Mouse (Mus musculus) cortical plate, adult 2 months (tissue): ENCODE measurements around the gene Nabp2. TPM values are rescaled to one million over a fixed set of nuclear protein-coding genes. Genes with fewer than 3 reads are reported as not detected.

Experiments
- H3K27ac ChIP-seq: fragments of 200-500 bp; 2 replicates; pipeline ENCODE4 v1.5.1; 2012; ENCODE audit warnings: low read length, control low read depth, inconsistent platforms; ENCODE audit not compliant: insufficient read depth
- H3K4me1 ChIP-seq: fragments of 200-500 bp; 2 replicates; pipeline ENCODE4 v1.6.1; 2011; ENCODE audit warnings: low read length; ENCODE audit not compliant: control insufficient read depth, insufficient read depth
- H3K4me3 ChIP-seq: fragments of 200-500 bp; 2 replicates; pipeline ENCODE4 v1.5.1; 2011; ENCODE audit warnings: mild to moderate bottlenecking, low read length, control low read depth; ENCODE audit not compliant: insufficient read depth
- CTCF ChIP-seq: fragments of 200-500 bp; IDR thresholded peaks from 2 replicates; pipeline ENCODE4 v1.5.1; 2011; ENCODE audit warnings: mild to moderate bottlenecking, control low read depth, low read length; ENCODE audit not compliant: insufficient read depth; ENCODE audit errors: extremely low read depth
- POLR2A ChIP-seq: fragments of 200-500 bp; IDR thresholded peaks from 2 replicates; pipeline ENCODE4 v1.6.1; 2011; ENCODE audit warnings: mild to moderate bottlenecking, low read length, control low read depth; ENCODE audit not compliant: insufficient read depth; ENCODE audit errors: extremely low read depth
- polyA plus RNA-seq: library from polyadenylated mRNA; depleted of rRNA; stranded (reverse); fragments of >200 nt; gene quantifications from 2 replicates; pipeline ENCODE4 v1.2.3, GENCODE M21; 2012

The Nabp2 gene
- polyA plus RNA-seq, 1 experiment, result 83.4 TPM

DNA sequence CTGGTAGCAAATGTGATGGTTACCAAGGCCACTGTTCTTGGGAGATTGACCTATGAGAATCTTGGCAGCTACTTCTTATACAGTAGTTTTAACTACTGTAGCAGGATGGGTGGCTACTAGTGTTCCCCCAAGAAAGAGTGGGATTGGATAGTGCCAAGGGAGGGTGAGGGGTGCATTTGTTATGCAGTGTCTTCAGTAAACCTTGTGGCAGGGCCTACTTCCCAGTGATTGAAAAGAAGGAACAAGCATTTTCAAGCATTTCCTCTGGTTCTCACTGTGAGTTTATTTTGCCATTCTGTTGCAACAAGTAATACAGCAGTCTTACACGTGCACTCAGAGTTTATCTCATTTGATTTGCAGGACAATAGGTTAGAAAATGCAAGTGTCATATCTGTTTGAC, 1.3 kb upstream of the Nabp2 start:
- peak overlapping the region; percentile 78 for H3K4me3 ChIP-seq
- peaks cover 7% of the 10 kb centered on the region; the same call in 1 of the 2 replicates for H3K4me1 ChIP-seq
- TF ChIP-seq POLR2A (no peak), CTCF (no peak)
- H3K27ac ChIP-seq, result no peak overlapping the region

DNA sequence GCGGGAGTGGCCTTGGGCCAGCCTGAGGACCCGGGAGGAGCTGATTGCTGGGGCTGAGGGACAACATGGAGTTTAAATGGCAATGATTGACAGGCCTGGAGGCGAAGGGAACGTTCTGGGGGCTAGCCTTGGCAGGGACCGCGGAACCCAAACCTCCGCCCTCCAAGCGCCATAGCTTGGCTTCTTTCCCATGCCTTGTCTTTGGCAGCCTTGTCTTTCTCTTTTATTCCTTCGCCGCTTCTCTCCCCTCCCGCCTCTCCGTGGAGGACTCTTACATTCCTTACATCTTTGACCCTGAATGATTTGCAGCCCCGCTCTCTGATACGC, 726 bp upstream of the Nabp2 start:
- TF ChIP-seq POLR2A, result no peak
- no peak for TF ChIP-seq CTCF
- H3K4me1 ChIP-seq, result peaks cover 7% of the 10 kb centered on the region; the same call in 1 of the 2 replicates
- H3K4me3 ChIP-seq, result peak overlapping the region; percentile 78
- H3K27ac ChIP-seq, result 0 out of 2 replicates have a peak overlapping the region, but pooled peaks have one; percentile 32

DNA sequence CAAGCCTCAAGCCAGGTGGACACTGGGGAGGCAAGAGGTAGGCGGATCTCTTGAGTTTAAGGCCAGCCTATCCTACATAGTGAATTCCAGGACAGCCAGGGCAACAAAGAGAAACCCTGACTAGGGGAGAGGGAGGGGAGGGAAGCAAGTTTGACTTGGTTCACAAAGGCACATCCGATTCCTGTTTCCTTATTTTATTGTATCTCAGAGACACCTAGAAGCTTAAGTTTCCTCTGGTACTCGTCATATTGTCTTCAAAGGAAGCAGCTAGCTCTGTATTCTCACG, 789 bp downstream of the Nabp2 start:
- peak overlapping the region; percentile 44; the same call in 1 of the 2 replicates for H3K27ac ChIP-seq
- TF ChIP-seq POLR2A (no peak), CTCF (no peak)
- peaks cover 7% of the 10 kb centered on the region; the same call in 1 of the 2 replicates for H3K4me1 ChIP-seq
- peak overlapping the region; percentile 78; the same call in 1 of the 2 replicates for H3K4me3 ChIP-seq

DNA sequence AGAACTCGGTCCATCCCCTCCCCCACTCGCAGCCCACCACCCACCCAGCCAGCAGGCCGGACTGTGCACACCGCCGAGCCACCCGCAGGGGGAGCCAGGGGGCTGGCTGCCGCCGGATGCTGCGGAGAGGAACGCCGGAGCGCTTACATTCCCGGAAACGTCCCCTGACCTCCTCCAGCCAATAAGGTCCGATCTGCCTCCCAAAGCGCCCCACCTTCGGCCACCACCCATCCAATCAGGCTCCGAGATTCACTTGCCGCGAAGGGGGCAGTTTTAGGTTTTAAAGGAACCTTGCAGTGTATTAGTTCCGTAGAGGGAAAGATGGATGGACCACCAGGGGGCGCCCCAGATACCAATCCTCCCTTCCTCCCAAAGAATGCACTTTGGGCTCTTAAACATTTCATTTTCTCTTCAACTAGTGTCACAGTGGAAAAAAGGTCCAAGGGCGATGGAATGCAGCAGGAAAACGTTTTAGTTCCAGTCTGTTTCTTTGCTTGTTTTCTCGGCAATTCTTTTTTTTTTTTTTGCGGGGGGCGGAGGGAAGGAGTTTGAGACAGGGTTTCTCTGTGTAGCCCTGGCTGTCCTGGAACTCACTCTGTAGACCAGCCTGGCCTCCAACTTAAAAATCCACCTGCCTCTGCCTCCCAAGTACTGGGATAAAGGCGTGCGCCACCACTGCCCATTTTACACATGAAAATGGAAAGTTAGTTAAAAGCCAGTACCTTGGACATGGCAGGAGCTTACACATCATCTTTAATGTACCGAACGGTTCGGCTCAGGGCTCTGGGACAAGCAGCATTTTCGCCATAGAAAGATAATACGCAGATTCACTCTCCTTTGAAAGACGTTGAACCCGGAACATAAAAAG, 1.4 kb downstream of the Nabp2 start:
- Histone ChIP-seq H3K27ac (peak overlapping the region; percentile 44; the same call in 1 of the 2 replicates), H3K4me1 (peaks cover 7% of the 10 kb centered on the region; the same call in 1 of the 2 replicates), H3K4me3 (peak overlapping the region; percentile 78)
- peak; percentile 66 for TF ChIP-seq CTCF
- peak; percentile 64; the same call in 1 of the 2 replicates for TF ChIP-seq POLR2A

DNA sequence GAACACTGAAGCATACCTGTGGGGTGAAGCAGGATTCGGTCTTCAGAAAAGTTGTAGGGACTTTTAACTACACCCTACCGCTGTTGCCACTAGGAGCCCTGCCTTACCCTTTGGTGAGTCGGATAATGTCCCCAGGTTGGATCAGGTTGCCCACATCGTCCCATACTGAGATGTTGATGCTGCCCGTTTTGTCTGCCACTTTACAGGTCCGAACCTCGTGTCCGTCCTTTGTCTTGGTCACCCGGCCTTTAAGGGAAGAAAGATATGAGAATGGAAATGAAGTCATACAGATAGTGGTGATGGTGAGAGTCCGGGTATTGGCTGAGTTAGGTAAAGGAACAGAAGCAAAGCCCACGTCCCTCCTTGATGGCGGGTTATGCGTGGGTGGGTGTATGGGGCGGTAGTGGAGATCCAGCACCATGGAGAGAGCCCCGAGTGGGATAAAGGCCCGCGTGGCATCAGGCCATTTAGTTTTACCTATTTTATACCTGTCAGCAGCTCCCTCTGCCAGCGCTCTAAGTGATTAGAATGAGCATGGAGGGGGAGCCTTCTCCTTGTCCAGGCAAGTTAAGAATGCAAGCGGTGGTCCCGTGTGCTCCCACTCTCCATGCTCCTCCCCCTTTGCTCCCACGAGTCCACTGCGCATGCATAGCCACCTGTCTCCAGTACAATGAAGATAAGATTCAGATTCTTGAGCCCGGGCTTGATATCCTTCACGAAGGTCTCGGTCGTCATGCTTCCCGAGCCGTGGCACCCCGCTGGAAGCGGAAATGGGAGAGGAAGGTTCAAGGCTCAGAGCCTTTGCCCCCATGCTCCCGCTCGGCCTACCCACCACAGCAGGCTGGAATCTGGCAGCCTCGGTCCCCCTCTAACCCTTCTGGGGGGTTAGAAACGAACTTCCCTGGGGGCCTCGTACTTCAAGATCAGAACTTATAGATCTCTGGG, 2.4 kb downstream of the Nabp2 start:
- H3K27ac ChIP-seq, result peak overlapping the region; percentile 22; the same call in 1 of the 2 replicates
- TF ChIP-seq POLR2A, result peak; percentile 39; the same call in 1 of the 2 replicates
- no peak for TF ChIP-seq CTCF
- peak overlapping the region; percentile 78 for H3K4me3 ChIP-seq
- peaks cover 7% of the 10 kb centered on the region; the same call in 1 of the 2 replicates for H3K4me1 ChIP-seq

DNA sequence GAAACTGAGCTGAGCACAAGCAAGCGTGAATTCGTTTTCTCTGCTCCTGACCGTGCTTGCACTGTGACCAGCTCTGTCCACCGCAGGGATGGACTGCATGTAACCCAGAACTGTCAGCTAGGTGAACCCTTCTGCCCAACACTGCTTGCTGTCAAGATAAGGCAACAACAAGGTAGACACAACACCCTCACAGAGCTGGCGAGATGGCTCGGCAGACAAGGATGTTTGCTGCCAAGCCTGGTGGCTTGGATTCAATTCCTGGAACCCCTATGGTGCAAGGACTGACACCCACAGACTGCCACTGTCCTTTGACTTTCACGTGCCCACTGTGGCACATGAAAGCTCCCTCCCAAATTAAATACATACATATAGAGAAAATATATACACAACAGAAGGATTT, 7.4 kb downstream of the Nabp2 start:
- Histone ChIP-seq H3K4me1 (no peaks in the 10 kb centered on the region), H3K4me3 (no peak overlapping the region), H3K27ac (no peak overlapping the region)
- TF ChIP-seq CTCF, result no peak
- TF ChIP-seq POLR2A, result no peak

DNA sequence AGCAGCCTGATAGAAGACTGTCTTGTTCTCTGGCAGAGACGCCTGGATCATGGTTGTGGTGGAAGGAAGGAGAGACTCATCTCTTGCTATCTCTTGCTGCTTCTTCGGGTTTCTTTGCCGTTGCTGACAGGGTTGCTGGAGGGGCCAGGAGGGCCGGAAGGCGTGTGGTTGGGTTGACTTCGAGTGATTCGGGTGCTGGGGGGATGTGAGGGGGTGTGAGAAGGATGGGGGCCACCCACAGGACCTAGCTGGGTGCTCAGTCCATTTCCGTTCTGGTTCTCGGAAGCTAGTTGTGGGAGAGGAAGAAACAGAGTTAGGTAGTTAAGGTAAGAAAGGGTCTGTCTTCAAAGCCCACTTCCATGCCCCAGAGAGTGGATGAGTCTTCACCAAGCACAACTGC, 9.7 kb downstream of the Nabp2 start:
- Histone ChIP-seq H3K4me3 (no peak overlapping the region), H3K4me1 (no peaks in the 10 kb centered on the region), H3K27ac (no peak overlapping the region)
- TF ChIP-seq POLR2A, result no peak
- TF ChIP-seq CTCF, result no peak

DNA sequence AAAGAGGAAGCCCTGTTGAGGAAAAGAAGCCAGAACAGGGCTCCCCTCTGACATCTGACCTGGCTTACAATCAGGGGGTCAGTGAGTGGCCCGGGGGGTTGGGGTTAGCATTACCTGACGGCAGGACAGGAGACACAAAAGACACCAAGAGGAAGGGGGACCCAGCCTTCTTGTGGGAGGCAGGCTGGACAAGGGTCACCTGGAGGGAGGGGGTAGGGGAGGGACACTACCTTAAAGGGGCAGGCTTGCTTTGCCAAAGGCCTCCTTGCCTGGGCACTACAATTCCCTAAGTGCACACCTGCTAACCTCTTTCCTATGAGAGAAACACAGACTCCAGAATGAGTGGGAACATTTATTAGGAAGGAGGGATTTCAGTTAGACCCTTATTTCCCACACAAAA, 10.2 kb downstream of the Nabp2 start, which contains the start of gene Slc39a5:
TSS of gene Slc39a5 (minus strand) at position 174 of the 400 bp plus-strand sequence.
- no peak for TF ChIP-seq CTCF
- TF ChIP-seq POLR2A, result no peak
- Histone ChIP-seq H3K27ac (no peak within 1 kb of the TSS), H3K4me3 (no peak within 1 kb of the TSS), H3K4me1 (no peaks in the 10 kb centered on the region)

DNA sequence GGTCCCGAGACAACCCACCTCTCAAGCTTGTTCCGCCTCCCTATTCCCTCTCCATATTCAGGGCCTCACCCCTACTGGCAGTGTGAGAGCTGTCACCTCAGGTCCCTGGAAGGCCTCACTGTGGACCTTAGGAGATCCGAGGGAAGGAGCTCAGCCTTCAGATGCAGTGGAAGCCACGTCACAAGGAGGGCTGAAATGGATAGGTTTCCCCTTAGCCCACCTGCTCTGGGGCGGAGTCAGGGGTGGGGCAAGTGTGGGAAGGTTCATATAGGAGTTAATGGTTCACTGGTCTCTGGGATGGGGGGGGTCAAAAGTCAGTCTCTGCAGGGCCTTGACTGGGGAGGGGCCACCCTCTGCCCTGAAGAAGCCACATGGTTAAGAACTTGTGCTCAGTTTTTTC, 11.0 kb downstream of the Nabp2 start:
- TF ChIP-seq CTCF (no peak), POLR2A (no peak)
- H3K4me3 ChIP-seq, result no peak overlapping the region
- no peaks in the 10 kb centered on the region for H3K4me1 ChIP-seq
- H3K27ac ChIP-seq, result no peak overlapping the region
